Mouse (Mus musculus) small intestine, adult 2 months (tissue): Measurements from ENCODE around the gene Yars.

Experiments used
- CTCF ChIP-seq: fragments of 200-500 bp; IDR thresholded peaks from 2 replicates; pipeline ENCODE4 v1.5.1; 2012; ENCODE audit warnings: low read depth, mild to moderate bottlenecking, control low read depth, inconsistent platforms, low read length, moderate library complexity, mixed read lengths; ENCODE audit not compliant: insufficient replicate concordance, insufficient read length; ENCODE audit errors: extremely low read depth
- POLR2A ChIP-seq: fragments of 200-500 bp; IDR thresholded peaks from 2 replicates; pipeline ENCODE4 v1.6.1; 2012; ENCODE audit warnings: low read depth, mild to moderate bottlenecking, control low read depth, inconsistent platforms, low read length, moderate library complexity

DNA sequence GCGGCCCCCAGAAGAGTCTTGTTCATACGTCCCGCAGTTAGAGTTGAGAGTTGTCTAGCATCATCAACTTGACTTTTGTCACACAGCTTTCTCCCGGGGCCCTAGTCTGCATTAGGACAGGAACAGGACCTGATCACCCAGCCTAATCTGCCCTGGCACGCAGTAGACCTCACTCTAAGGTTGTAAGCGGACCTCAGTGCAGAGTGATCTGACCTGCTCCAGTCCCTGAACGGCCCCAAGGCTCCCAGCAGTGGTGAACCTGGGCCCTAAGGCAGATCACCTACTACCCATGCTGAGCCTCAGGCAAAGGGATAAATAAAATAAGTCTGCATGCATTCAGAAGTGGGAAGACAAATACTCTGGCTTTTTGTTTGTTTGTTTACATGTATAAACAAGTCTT is 59.7 kb downstream of the Yars start:
- TF ChIP-seq POLR2A (no peak), CTCF (no peak)
